Mouse (Mus musculus) stomach, postnatal 0 days (tissue): ENCODE results near the gene Fli1.

Experiments
- CTCF ChIP-seq: IDR thresholded peaks from 2 replicates; pipeline ENCODE4 v1.5.1; 2016; ENCODE audit warnings: antibody characterized with exemption, low read depth, mild to moderate bottlenecking, moderate library complexity
- EP300 ChIP-seq: optimal IDR thresholded peaks from 2 replicates; pipeline ENCODE3; 2016; ENCODE audit warnings: antibody characterized with exemption

DNA sequence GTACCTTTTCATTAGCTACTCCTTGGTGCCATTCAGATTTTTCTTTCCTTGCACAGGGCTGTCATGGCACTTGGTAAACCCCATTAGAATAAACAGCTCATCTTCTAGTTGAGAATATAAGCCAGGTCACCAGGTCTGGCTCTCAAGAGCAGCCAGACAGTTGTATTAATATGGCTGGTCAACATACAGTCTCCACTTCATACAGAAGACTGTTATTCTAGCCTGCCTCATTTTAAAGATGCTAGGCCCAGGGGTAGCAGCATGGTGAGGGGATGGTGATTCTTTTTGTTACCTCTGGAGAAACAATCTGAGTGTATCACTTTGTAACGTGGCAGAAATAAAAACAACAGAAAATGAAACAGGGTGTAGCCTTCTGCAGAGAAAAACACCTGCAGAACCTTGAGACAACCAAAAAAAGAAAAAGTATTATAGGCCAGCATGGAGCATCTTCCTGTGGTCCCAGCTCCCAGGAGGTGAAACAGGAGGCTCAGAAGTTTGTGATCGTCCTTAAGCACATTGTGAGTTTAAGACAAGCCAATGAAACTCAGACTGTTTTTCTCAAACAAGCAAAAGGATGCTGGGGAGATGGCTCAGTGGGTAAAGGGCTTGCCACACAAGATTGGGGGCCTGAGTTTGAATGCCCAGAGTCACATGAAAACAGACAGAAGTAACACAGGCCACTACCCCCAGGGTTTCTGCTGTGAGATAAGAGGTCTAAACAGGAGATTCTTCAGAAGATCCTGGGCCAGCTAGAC lies 7.3 kb downstream of the Fli1 start:
- TF ChIP-seq CTCF = no peak
- TF ChIP-seq EP300 = no peak
